Mouse (Mus musculus) adrenal gland (tissue): ENCODE results near the gene Col4a1.

Experiments
- intact Hi-C: fragments of 180-260 bp; cut with DNase I; formaldehyde crosslinking; loops from one replicate; pipeline ENCODE4 v1.15.1; 2025

Col4a1 gene

DNA sequence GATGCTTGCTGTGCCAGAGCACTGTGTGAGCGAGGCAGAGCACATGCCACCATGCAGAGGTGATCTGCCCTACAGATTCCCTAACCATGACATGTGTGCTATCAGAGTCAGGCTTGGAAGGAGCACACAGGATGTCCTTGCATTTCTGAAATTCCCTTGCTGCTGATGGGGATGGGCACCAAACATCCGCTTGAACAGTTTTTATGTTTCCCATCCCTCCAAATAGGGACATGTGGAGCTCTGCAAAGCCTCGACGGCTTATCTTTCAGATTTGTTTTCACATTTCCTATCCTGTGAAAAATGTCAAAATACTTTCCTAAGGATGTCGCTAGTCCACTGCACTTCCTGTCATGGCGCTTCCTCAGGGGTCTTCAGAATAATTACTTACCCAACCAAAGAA is 40.4 kb downstream of the Col4a1 start:
- intact Hi-C loops, result no loop called here

DNA sequence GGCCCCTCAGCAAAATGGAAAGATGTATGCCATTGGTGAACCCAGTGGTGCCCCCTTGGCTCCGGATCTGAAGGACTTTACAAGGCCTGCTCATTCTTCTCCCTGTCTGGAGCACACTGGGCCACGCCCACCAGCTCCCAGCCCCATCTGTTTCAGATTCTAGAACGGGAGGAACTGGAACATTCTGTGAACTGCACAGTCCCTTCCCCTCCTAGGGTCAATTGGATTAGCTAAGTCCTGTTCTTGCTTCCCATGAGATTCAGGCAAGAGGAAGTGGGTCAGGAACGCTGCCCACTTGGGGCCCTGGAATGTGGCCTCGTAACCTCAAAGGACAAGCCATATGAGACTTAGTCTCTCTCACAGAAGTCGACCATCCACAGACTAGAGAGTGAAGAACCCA is 41.8 kb downstream of the Col4a1 start:
- intact Hi-C loops, result no loop called here

DNA sequence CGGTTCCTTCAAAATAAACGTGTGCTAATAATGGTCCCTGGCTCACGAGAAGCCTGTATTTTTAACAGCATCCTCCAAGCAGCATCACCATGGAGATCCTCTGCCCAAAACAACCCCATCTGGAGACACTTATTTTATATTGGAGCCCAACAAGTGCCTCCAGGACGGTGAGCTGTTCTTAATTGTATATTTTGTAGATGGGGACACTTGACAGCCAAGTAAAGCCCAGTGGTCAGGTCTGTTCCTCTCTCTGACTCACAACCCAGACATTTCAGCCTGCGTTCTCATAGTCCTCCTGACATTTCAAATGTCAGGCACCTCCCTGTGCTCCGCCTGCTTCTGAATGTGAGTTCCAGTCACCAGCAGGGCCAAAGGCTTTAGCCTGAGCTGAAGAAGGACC is 43.9 kb downstream of the Col4a1 start:
- intact Hi-C loops, result no loop called here

DNA sequence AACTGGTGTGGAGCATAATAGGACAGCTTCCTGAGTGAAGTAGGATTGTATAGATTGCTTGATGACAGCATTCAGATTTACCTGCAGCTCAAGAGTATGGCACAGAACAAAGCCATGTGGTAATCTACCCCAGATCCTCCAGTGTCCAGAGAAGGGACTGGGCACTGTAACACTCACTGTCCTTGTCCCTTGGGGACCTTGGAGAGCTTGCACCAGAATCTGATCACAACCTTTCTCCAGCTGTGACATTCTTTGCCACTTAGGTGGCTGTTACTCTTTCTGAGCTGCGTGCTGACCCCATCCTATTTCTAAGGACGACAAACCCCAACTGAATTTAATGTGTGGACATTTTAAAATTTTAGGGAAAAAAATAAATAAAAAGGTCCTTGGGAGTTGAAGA is 46.2 kb downstream of the Col4a1 start:
- intact Hi-C loops, result no loop called here

DNA sequence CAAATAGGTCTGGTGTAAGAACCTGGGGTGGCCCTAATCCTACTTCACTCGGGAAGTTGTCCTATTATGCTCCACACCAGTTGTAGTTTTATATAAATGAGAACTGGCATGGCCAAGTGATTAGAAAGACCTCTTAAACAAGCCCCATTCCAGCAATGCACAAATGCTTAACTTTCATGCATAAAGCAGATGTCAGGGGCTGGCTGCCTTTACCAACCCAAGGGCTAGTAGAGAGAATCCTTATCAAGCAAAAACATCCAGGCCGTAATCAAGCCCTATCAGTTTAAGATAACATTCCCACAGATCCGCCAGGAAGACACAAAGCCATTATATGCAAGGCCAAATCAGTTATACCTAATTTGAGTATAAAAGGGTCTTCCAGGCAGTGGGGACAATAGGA is 46.7 kb downstream of the Col4a1 start:
- intact Hi-C loops, result no loop called here

DNA sequence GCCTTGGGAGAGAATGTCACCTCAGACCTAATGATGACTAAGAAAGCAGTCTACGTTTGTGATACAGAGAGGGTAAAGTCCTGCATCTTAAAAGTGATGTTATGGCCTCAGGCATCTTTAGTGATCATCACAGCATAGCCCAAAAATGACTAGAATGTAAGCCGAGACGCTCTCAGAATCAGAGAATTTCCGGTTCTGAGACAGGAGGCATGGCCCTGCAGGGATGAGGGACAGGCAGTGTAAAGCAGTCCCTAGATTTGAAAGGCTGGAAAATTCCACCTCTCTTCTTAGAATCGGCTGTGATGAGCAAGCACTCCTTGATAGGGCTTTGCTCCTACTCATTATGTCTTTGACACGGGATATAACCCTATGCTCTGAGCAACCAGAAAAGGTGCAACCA is 48.8 kb downstream of the Col4a1 start:
- intact Hi-C loops, result no loop called here

DNA sequence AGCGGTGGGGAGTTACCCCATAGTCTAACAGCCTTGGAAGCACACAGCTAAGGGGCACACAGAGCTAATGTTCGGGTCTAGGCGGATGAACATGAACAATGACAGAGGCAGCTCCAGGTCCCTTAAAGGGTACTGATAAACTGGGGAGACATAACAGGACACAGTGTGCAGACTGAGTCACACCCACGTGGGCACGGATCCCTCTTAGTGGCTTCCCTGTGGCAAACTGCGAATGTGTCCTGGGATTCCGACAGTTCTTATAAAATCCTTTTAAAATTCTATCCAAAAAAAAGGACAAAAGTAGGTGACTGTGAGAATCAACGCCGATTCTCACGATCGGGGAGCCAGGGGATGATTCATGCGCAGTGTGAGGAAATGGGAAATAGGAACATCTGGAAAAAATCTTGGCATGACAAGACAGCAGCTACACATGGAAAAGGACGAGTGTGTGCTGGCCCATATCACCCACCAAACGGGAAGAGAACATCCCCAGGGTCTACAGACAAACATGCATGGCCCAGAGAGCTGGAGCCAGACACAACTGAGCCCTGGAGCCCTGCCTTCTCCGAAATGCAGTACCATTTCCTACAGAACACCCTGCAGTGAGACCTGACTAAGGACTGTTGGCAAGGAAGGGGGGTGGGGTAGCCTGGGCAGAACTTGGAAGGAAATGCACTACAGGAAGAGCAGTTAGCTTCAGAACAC is 50.4 kb downstream of the Col4a1 start:
- intact Hi-C loops, result no loop called here

DNA sequence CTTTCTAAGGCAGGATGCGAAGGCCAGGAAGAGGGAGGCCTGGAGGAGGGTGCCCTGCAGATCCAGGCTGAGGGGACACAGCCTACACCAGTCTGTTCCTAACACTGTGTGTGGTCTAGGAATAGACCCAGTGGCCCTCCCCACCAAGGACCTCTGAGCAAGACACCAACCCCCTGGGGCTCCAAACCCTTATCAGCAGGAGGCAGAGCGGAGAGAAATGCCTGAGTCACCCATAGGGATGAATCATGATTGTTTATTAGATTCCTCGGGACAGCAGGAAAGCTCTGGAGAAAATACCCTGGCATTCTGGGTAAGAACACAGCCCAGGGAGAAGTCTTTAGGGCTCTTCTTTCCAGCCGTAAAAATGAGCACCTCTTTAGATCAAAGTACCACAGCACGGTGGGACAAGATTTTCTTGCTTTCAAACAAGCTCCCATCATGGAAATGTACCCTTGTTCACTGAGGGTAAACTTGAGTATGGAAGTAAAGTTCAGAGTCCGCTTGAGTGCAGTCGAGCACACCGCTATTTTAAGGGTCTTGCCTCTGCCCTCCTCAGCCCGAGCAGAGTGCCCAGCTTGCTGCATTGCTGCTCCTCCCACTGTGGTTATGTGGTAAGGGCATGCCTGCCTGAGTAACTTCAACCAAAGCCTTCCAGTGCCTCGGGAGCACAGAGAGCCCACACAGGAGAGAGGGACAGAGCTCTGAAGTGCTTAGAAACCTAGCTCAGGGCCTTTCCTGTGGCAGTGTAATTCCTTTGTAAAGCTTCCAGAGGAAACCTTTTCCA is 52.6 kb downstream of the Col4a1 start:
- intact Hi-C loops, result no loop called here

DNA sequence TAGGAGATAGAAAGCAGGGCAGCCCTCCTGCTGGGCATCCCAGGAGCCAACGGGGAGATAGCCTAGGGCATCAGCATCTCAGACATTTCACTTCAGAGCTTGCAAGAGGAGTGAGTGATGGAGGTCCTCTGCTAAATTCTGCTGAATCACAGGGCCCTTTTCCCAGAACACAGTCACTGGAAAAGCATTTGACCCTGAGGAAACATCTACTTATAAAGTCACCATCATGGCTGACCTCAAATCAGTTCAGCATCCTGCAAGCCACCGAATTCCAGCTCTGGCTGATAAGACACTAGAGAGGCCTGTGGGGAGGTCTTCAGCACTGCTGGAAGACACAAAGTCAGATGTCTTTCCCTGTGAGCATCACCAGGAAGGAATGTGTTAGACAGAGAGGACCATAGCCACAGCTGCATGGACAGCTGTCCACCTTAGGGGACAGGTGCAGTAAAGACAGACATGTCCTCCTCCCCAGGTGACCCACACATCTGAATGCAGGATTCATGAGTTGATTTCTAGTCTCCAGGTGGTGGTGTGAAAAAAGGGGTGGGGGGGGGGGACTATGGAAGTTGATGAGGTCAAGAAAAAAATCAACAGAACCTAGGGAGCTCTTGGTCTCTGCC is 54.0 kb downstream of the Col4a1 start:
- intact Hi-C loops, result no loop called here

DNA sequence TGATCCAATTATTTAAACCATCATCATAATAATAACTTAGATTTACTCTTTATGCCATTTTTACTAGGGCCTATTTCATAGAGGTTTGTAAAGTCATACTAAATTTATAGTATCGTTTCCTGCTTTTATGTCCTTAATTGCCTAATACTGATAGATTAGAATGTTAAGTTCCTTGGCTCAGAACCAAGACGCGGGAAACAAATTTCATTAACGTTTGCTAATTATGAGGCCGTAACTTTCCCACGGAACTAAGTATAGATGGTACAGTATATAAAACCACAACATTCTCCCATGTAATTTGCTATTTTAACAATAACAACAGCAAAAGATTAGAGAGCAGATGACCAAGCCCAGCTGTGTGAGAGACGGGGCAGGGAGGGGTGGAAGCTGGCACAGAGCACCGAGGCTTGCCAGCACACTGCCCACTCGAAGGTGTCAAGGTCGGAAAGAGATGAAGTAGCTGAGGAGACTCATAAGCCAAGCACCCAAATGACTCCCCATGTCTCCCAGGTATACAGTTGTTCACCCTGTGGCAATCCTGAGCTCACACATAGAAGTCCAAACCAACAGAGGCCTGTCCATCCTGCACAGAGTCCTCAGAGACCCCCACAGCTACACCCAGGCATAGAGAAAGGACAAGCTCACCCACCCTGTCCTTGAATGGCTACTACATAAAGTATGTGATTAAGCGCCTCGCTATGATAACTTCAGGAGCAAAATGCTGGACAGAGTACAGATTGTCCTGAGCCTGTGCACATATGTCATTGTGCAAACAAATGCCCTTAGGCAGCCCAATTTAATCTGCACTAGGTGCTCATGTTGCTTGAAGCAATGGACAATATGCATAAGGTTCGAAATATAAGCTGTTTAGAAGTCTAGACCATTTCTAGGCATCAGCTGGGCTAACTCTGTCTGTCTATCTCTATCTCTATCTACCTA is 55.3 kb downstream of the Col4a1 start:
- intact Hi-C loops, result no loop called here

DNA sequence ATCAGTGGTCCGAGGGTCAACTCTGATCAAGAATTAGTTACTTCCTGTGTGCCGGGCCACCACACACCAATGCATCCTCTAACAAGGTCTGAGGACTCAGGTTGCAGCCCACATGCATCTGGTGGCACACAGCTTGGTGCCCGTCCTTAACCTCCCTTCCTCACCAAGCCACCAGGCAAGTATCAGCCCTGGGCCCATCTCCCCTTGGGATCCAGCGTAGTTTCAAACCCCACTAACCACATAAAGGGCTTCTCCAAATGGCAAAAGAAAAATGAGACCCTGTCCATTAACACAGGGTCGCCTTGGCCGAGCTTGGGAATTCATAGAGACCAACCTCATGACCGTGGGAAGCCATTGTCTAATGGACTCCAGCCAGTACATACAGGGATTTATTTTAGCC is 56.2 kb downstream of the Col4a1 start:
- intact Hi-C loops, result no loop called here

DNA sequence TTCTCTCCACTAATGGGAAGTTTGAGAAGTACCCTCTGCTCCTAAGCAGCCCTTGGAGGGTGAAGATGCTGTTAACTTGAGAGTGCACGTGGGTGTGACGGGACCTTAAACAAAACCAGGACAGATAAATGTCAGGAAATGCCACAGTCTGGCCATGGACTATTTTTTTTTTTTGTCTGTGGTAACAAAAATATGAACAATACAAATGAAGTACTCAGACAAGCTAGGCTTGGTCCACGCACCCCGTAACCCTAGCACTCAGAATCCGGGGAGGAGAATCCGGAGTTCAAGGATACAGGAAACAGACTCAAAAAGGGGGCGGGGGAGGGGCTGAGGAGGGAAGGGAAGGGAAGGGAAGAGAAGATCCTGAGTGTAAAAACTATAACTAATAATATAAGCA is 56.9 kb downstream of the Col4a1 start:
- intact Hi-C loops, result loop anchor here (2.0 kb wide), 1 partner anchor 57 kb away; the partner anchor contains the start of genes Col4a1 and Col4a2

DNA sequence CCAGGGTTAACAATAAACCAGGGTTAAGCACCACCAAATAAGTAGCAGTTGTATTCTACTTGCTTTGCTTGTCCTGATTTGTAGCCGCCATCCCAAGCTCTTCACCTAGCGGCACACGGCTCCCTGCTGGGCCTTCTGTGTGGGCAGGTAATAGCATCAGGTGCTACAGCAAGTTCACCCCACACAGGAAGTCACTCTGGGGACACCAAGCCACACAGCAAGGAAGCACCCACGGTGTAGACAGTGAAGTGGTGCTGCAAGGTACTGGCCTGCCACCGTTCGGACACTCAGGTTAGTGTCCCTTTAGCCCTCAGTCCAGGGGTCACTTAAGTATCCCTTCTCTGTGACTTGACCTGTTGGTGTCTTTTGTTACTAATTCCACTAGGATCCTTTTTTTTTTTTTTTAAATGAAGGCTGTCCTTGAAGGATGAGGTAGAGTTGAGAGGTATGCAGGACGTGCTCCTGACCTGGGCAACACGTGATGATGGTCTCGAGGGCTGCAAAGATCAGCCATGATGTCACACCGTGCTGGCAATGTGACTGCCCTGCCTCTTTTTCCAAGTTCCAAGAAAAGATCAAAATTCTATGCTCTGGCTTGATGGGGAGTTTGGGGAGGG is 57.6 kb downstream of the Col4a1 start:
- intact Hi-C loops, result loop anchor here (2.0 kb wide), 1 partner anchor 58 kb away; the partner anchor contains the start of genes Col4a1 and Col4a2

DNA sequence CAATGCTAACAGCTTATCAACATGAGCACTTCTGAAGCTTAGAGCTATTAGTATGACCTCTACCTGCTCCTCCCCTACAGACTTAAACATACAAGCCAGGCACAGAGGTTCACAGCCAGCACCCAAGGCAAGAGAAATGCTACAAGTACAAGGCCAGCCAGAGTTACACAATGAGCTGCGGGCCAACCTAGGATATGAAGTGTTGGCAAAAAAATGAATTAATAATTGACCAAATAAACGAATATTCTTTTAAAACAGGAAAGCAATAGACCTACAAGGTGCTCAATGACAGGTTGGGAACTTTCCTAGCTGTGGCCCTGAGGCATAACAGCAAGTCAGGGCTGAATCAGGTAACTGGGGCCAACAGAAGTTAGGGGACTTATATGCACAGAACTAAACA is 58.1 kb downstream of the Col4a1 start:
- intact Hi-C loops, result loop anchor here (2.0 kb wide), 1 partner anchor 58 kb away; the partner anchor contains the start of genes Col4a1 and Col4a2

DNA sequence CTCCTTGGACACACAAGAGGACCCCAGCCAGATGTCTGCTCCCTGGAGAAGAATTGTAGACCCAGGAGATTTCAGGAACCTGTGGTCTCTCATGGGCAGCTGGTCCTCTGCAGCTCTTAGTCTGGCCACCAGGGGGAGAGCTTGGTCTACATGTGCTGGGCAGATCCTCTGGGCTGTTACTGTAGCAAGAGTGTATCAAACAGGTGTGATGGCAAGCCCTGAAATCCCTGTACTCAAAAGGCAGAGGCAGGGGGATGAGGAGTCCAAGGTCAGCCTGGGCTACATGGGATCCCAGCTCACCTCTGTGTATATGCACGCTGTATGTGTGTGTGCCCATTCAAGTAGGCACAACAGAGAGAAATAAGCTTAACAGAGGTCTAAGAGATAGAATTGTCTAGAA is 59.1 kb downstream of the Col4a1 start:
- intact Hi-C loops, result loop anchor here (1.0 kb wide), 1 partner anchor 139 kb away; no protein-coding TSS in a partner anchor

DNA sequence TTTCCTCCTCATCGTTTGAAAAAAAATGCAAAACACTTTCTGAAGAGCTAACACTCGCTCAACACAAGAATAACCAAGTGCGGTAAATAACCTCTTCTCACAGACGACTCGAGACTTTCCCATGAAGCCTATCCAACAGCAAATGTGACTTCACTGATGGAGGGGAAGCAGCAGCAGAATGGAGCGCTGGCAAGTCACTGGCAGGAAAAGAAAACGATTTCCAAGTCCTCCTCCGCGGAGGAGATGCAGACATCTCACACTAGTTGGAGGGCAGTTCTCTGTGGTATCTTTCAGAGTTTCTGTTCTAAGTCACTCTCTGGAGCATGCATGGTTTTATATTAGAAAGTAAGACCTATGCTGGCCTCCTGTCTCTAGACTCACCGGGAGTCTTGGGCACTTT is 59.6 kb downstream of the Col4a1 start:
- intact Hi-C loops, result loop anchor here (1.0 kb wide), 1 partner anchor 139 kb away; no protein-coding TSS in a partner anchor

DNA sequence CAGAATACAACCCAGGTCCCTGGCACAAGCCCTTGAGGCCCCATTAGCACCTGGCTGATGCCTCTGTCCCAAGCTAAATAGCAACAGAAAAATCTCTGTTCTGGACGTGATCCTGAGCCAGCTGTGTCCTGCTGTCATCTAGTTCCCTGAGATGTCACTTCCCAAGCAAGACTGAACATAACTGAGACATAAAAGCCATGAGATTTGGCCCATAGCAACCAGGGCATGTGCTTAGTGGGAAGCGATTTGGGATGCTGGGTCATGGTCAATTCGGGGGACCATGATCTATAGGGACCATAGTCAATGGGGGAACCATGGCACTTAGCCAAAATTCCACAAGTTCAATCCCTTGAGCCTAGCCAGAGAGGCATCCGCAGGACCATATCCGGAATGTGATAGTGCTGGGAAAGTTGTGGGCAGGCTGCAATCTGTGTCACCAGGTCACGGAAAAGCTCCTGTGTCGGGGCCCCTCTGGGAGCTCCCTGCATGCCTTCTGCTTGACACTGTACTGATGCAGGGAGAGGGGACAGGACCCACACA is 60.3 kb downstream of the Col4a1 start:
- intact Hi-C loops, result no loop called here

DNA sequence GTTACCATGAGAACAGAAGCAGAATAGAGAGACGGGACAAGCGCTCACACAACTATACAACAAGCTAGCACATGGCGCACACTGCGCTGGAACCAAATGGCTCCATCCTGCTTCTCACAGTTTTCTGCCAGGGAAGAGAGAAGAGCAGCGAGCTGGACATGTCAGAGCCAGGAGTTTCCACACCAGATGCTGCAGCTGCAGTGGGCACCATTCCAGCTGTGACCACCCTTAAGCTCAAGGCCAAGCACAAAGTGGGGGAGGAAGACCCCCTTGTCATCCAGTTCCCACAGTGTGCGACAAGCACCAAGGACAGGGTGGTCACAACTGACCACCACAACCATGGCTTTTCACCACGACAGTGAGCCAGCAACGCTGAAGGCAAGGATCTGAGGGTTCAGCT is 62.5 kb downstream of the Col4a1 start:
- intact Hi-C loops, result no loop called here

DNA sequence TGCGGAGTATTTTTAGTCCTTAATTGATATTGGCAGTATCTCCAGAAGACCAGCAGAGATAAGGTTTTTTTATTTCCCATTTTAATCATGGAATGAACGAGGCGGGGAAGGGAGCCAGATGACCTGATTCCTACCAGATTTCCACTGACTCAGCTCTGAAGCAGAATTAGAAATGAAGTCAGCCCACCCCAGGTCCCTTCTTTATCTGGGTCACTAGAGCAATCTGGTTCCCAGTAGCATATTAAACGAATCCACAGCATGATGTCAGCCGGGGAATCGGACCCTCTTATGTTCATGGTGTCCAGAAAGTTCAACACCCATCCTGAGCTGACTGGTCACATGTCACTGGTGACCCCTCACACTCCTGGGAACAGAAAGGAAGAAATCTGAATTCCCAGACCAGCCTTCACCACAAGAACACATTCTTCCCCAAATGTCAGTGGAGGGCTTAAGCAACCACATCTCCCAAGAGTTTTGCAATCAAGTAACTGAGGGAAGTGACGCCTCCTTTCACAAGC is 63.0 kb downstream of the Col4a1 start:
- intact Hi-C loops, result no loop called here

DNA sequence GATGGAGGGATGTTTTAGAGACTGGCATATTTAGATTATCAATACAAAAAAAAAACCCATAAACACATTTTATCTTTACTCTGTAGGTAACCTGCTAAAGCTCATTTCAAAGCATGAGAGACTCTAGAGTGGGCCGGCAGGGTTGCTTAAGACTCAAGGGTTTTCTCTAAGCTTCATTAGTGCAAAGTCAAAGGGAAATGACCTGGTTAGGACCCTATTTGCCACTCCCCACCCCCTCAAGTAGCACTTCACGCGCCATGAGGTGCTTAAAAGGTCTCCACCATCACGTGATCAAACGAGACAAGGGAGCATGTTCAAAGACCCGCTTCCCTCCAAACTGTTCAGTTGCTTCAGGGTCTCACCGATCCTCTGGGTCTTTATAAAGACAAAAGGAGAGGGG is 63.9 kb downstream of the Col4a1 start:
- intact Hi-C loops, result no loop called here
